Mouse (Mus musculus): ENCODE data around the gene H2-M1. TPM values are rescaled to one million over a fixed set of nuclear protein-coding genes. Genes with fewer than 3 reads are reported as not detected.

H2-M1 gene
- not detected in 3 replicates for total RNA-seq (2017)

DNA sequence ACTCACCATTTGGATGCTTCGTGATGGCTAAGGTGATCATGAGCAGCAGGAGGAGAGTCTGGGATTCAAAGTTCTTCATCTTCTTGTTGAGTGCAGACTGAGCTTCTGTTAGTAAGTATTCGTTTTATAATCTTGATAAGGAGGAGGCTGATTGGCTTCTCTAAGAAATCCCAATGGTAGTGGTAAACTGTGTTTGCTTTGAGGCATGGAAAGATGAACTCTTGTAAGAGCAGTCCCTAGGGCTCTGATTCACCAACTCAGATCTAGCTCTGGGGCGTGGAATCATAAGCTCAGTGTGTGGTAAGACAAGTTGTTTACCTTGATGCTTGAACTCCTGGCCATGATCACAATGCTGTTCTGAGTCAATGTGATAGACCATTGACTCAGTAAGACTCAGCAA lies at the start of gene H2-M1:
TSS of gene H2-M1 (minus strand) at position 101 of the 400 bp plus-strand sequence.
- no peak for ATAC-seq (replicated peaks; ENCODE audit: insufficient number of reproducible peaks, low FRiP score, low TSS enrichment, poor library complexity, severe bottlenecking)

DNA sequence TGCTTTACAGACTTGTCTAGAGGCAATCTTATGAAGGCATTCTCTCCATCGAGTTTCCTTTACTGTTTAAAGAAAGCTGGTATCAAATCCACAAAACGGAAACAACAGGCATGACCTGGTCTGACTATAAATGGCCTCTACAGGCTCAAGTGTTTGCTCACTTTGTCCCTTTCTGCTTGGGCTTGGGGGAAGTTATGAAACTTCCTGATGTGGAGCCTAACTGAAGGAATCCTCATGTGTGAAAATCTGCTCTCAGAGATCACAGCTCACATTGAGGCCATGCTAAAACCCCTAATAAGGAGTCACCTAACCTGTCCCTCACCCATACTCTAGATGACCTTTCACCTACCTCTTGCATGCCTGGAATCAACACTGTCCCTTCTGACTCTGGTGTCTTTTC lies 25.7 kb upstream of the H2-M1 start:
- no peak for ATAC-seq (replicated peaks; ENCODE audit: insufficient number of reproducible peaks, low FRiP score, low TSS enrichment, poor library complexity, severe bottlenecking)

GRCm38 (mm10) chr17:36642566-36642965 lies 29.5 kb downstream of the H2-M1 start, which contains the start of gene H2-M9:
TSS of gene H2-M9 (minus strand) at chr17:36642666.
- ATAC-seq (replicated peaks; ENCODE audit: insufficient number of reproducible peaks, low FRiP score, low TSS enrichment, poor library complexity, severe bottlenecking) = no peak

Other genes with a start within 250 kb of the H2-M1 start
- gene H2-M10.4, start 209.9 kb downstream of the H2-M1 start, total RNA-seq (2017) = not detected in 3 replicates
- not detected in 3 replicates for gene H2-M11, start 125.1 kb downstream of the H2-M1 start, total RNA-seq (2017)
- gene H2-M9, start 29.6 kb downstream of the H2-M1 start, total RNA-seq (2017) = not detected in 3 replicates
- not detected in 3 replicates for gene H2-M10.5, start 100.7 kb upstream of the H2-M1 start, total RNA-seq (2017)
- not detected in 3 replicates for gene H2-M10.6, start 140.0 kb upstream of the H2-M1 start, total RNA-seq (2017)
- 45.2 to 61.6 TPM (median 45.5 TPM) in 3 replicates for gene Trim26, start 164.9 kb upstream of the H2-M1 start, total RNA-seq (2017)
- gene Trim15, start 195.0 kb upstream of the H2-M1 start, total RNA-seq (2017) = not detected in 3 replicates
- gene Trim10, start 197.4 kb upstream of the H2-M1 start, total RNA-seq (2017) = 0.49 to 16.6 TPM (median 11.1 TPM) in 3 replicates
- gene Trim40, start 217.9 kb upstream of the H2-M1 start, total RNA-seq (2017) = not detected in 3 replicates
- not detected in 3 replicates for gene Trim31, start 225.9 kb upstream of the H2-M1 start, total RNA-seq (2017)